Comparison of ENCODE assay signal across 8 mouse cellular contexts in genomic region chr1:151345109-151345862, GRCm38 (mm10). TPM values are rescaled to one million over a fixed set of nuclear protein-coding genes. Genes with fewer than 3 reads are reported as not detected.
DNase-seq lines count a peak whose midpoint lies in the region; ATAC-seq and TF ChIP-seq lines count a peak whose summit lies in the region.

No protein-coding gene starts in this region.

- TF ChIP-seq CTCF in small intestine, adult 2 months (IDR thresholded peaks at IDR 0.05; ENCODE audit: extremely low read depth, insufficient read length, insufficient replicate concordance, low read depth, low read length): no peak

- H3K4me2 ChIP-seq in embryonic facial prominence, embryonic 12.5 days (replicated peaks): peak overlapping the region; percentile 67
- peak overlapping the region; percentile 49 for H3K4me2 ChIP-seq in limb, embryonic 11.5 days (ENCODE audit: low read depth, severe bottlenecking)
- peak overlapping the region; percentile 65 for H3K4me2 ChIP-seq in midbrain, embryonic 13.5 days (replicated peaks)

- peak; percentile 42; the same call in 1 of the 2 replicates for TF ChIP-seq POLR2A in small intestine, adult 2 months (IDR thresholded peaks at IDR 0.05; ENCODE audit: low read depth, low read length)

- H3K4me3 ChIP-seq in embryonic facial prominence, embryonic 12.5 days: peak overlapping the region; percentile 94
- H3K4me3 ChIP-seq in limb, embryonic 11.5 days (ENCODE audit: low read depth, low read length): peak overlapping the region; percentile 93
- peak overlapping the region; percentile 90 for H3K4me3 ChIP-seq in midbrain, embryonic 13.5 days (replicated peaks)
- peak overlapping the region; percentile 80 for H3K4me3 ChIP-seq in small intestine, adult 2 months (ENCODE audit: low read depth, low read length)

- WGBS in embryonic facial prominence, embryonic 12.5 days: under 1% methylated on average over 55 of the region's 55 CpGs
- WGBS in limb, embryonic 11.5 days: under 1% methylated on average over 55 of the region's 55 CpGs
- under 1% methylated on average over 44 of the region's 55 CpGs for WGBS in midbrain, embryonic 13.5 days
- WGBS in small intestine, adult 2 months: under 1% methylated on average over 55 of the region's 55 CpGs

- peaks cover 4% of the 10 kb centered on the region for H3K36me3 ChIP-seq in embryonic facial prominence, embryonic 12.5 days
- no peaks in the 10 kb centered on the region for H3K36me3 ChIP-seq in limb, embryonic 11.5 days (ENCODE audit: control insufficient read depth, insufficient read depth, low read length)
- H3K36me3 ChIP-seq in midbrain, embryonic 13.5 days: peaks cover 8% of the 10 kb centered on the region; the same call in 1 of the 2 replicates
- peaks cover 10% of the 10 kb centered on the region for H3K36me3 ChIP-seq in small intestine, adult 2 months (ENCODE audit: control insufficient read depth, insufficient read depth, low read length)

- peak; percentile 83 for ATAC-seq in embryonic facial prominence, embryonic 12.5 days (ENCODE audit: insufficient number of reproducible peaks, insufficient read depth, low FRiP score, low TSS enrichment)
- peak; percentile 87 for ATAC-seq in limb, embryonic 11.5 days (ENCODE audit: insufficient number of reproducible peaks, low FRiP score, low TSS enrichment, low read depth)
- ATAC-seq in midbrain, embryonic 13.5 days: peak; percentile 90

- DNase-seq in 3T3-L1 (ENCODE audit: low read depth, low spot score): peak; percentile 84
- DNase-seq in adrenal gland, postnatal 36 days: peak; percentile 99
- peak; percentile 97 to 98 for DNase-seq in heart, adult 18-20 months
- peak; percentile 95 for DNase-seq in kidney, adult 18-20 months
- peak; percentile 98 for DNase-seq in limb, embryonic 11.5 days (ENCODE audit: low spot score)

- no peaks in the 10 kb centered on the region for H3K27me3 ChIP-seq in embryonic facial prominence, embryonic 12.5 days
- no peaks in the 10 kb centered on the region for H3K27me3 ChIP-seq in limb, embryonic 11.5 days (ENCODE audit: control insufficient read depth, insufficient read depth, low read length)
- H3K27me3 ChIP-seq in midbrain, embryonic 13.5 days: no peaks in the 10 kb centered on the region
- no peaks in the 10 kb centered on the region for H3K27me3 ChIP-seq in small intestine, adult 2 months (ENCODE audit: control insufficient read depth, insufficient read depth, low read length)

- peaks cover 25% of the 10 kb centered on the region for H3K4me1 ChIP-seq in embryonic facial prominence, embryonic 12.5 days
- peaks cover 15% of the 10 kb centered on the region for H3K4me1 ChIP-seq in limb, embryonic 11.5 days (ENCODE audit: control insufficient read depth, insufficient read depth, low read length)
- peaks cover 47% of the 10 kb centered on the region for H3K4me1 ChIP-seq in midbrain, embryonic 13.5 days (replicated peaks)
- peaks cover 6% of the 10 kb centered on the region for H3K4me1 ChIP-seq in small intestine, adult 2 months (ENCODE audit: control insufficient read depth, insufficient read depth, insufficient read length, low read length)

- peak overlapping the region; percentile 97 for H3K9ac ChIP-seq in embryonic facial prominence, embryonic 12.5 days
- H3K9ac ChIP-seq in limb, embryonic 11.5 days (ENCODE audit: low read length): peak overlapping the region; percentile 89
- H3K9ac ChIP-seq in midbrain, embryonic 13.5 days (replicated peaks): peak overlapping the region; percentile 94

- H3K27ac ChIP-seq in embryonic facial prominence, embryonic 12.5 days: peak overlapping the region; percentile 95
- H3K27ac ChIP-seq in limb, embryonic 11.5 days (replicated peaks; ENCODE audit: low read depth, low read length): peak overlapping the region; percentile 89
- H3K27ac ChIP-seq in midbrain, embryonic 13.5 days: peak overlapping the region; percentile 96
- peak overlapping the region; percentile 79 for H3K27ac ChIP-seq in small intestine, adult 2 months (ENCODE audit: insufficient read depth, low read depth, low read length)

- no peaks in the 10 kb centered on the region for H3K9me3 ChIP-seq in embryonic facial prominence, embryonic 12.5 days
- no peaks in the 10 kb centered on the region for H3K9me3 ChIP-seq in limb, embryonic 11.5 days (ENCODE audit: control insufficient read depth, low read length)
- no peaks in the 10 kb centered on the region for H3K9me3 ChIP-seq in midbrain, embryonic 13.5 days

RNA-seq across cellular contexts. Expression of gene Ivns1abp, which starts 1.0 kb away (rescaled TPM):
- total RNA-seq in adrenal gland, postnatal 36 days (2021): 100 to 1,000 TPM; 137 to 199 TPM
- polyA plus RNA-seq in embryonic facial prominence, embryonic 12.5 days (2016; fragmentation: Nextera tagmentation; extraction: Ambion mirVana): 351 and 372 TPM in 2 replicates
- 100 to 1,000 TPM; 867 to 929 TPM for total RNA-seq in heart, adult 18-20 months (2021)
- polyA plus RNA-seq in limb, embryonic 11.5 days (2014; fragmentation: Nextera tagmentation; extraction: Ambion mirVana): 356 and 387 TPM in 2 replicates
- polyA plus RNA-seq in midbrain, embryonic 13.5 days (2015; fragmentation: Nextera tagmentation; extraction: Ambion mirVana): 304 and 319 TPM in 2 replicates
- 14.1 and 37.6 TPM in 2 replicates for polyA plus RNA-seq in small intestine, adult 2 months (2012; rRNA removed)

Comparison
In these comparisons a context has a peak if more than half of its experiments do, and no peak if none do; other contexts are left out.
1. Peak in every context shown above with its lines: DNase-seq, ATAC-seq, H3K4me3 ChIP-seq and H3K27ac ChIP-seq.